Mouse (Mus musculus) stomach, postnatal 0 days (tissue): ENCODE data around the gene Safb.

Experiments used
- CTCF ChIP-seq: IDR thresholded peaks from 2 replicates; pipeline ENCODE4 v1.5.1; 2016; ENCODE audit warnings: antibody characterized with exemption, low read depth, mild to moderate bottlenecking, moderate library complexity
- EP300 ChIP-seq: optimal IDR thresholded peaks from 2 replicates; pipeline ENCODE3; 2016; ENCODE audit warnings: antibody characterized with exemption

- peak; percentile 16; the same call in 1 of the 2 replicates for TF ChIP-seq CTCF
- no peak for TF ChIP-seq EP300
Measured at GRCm38 (mm10) chr17:56584257-56585130, at the start of gene Safb, which contains the start of gene Safb2.
